Mouse (Mus musculus) heart, adult 9 months (tissue): ENCODE measurements around the gene Ankrd45.
A peak's percentile ranks its signal among the peaks of the same experiment; 100 is the strongest.
"Not testable (repeated sequence)": the region's sequence is repeated elsewhere in the genome, so short reads cannot be mapped to it uniquely, and the experiment has no call there.

Experiments
- DNase-seq, 2 experiments: peaks; one replicate each; pipeline ENCODE4 v3.0.0; 2022; ENCODE audit warnings: low spot score in 2 of 2

The Ankrd45 gene

DNA sequence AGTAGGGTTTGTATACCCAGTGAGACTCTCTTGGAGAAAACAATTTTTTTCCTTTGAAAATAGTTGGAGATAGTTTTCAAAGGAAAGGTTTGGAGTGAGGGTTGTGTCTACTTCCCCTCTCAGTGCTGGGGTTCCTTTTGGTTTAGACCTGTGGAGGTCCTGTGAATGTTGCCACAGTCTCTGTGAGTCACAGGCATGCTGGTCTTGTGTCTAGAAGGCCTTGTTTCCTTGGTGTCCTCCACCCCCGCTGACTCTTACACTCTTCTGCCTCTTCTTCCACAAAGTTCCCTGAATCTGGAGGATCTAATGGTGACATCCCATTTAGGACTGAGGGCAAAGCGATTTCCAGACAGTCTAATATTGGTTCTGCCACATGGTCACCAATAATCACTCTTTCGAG lies 42.9 kb downstream of the Ankrd45 start:
- no peak for DNase-seq

GRCm38 (mm10) chr1:161190253-161190910 lies 47.9 kb downstream of the Ankrd45 start:
- DNase-seq: no peak

DNA sequence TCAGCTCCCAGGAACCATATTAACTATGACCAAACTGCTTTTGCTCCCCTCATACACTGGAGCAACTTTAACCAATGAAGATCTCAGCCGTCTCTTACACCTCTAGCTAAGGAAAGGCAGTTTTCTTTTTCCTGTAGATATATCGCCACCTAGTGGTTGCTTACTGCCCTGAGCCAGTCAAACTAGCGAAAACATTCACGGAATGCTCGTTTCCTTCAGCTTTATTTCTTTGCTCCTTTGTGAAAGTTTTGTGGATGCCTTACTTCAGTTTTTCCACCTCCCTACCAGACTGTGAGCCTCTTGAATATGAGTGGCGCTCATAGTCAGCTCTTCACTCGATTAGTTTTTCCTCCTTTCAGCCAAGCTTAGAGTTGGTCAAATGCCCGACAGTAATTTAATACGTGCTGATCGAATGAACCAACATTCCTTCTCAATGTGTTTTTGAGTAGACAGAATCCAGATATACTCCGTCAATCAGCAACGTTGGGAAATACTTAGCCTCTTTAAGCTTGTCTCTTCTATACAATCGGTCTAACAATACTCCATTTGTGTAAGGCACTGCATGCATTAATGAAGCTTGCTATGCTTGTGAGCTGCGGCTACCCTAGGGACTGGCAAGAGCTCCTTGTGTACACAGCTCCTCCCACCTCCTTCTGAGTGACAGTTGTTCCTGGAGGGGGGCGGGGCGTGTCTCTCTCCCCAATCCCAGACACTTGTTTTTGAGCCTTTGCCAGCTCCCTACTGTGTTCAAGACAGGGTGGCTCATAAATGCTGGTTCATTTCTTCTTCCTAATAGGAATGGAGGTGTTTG lies 53.3 kb downstream of the Ankrd45 start:
- peak; percentile 80 to 84 for DNase-seq

DNA sequence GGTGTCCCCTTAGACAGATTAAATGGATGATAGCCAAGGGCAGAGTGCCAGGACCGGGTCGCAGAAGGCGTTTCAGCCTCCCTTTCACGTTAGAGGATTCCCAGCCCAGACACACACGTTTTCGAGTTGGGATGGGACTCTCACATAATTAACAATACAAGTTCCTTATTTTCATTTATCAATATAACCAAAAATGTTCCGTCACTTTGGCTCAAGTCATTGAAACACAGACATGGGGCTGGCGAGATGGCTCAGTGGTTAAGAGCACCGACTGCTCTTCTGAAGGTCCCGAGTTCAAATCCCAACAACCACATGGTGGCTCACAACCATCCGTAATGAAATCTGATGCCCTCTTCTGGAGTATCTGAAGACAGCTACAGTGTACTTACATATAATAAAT lies 53.9 kb downstream of the Ankrd45 start:
- not testable (repeated sequence) for DNase-seq

DNA sequence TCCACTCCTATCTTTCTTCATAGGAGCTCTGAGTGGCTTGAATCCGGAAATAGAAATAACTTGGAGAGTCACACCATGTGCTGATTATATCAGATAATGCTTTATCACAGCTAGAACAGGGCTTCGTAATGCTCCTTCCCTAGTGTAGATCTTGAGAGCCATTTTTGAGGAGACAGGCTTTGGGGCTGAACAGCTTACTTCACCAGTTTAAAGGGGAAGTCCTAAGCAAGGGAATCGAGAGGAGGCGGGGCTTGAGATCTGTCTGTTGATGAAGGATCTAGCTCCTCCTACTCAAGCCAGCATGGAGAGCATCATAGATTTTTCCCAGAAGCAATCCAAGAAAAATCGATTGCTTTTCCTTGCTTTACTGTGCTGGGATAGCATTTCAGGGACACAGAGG lies 57.4 kb downstream of the Ankrd45 start:
- DNase-seq: no peak

GRCm38 (mm10) chr1:161214465-161214864 lies 72.0 kb downstream of the Ankrd45 start:
- DNase-seq: no peak

GRCm38 (mm10) chr1:161219816-161220215 lies 77.3 kb downstream of the Ankrd45 start:
- DNase-seq: no peak
